Mouse (Mus musculus) midbrain, embryonic 15.5 days (tissue): ENCODE data around the gene Tardbp. TPM values are rescaled to one million over a fixed set of nuclear protein-coding genes. Genes with fewer than 3 reads are reported as not detected.

Source experiments
- ATAC-seq: fragments of 200-750 bp; cut with Nextera tagmentation; replicated peaks from 2 replicates; pipeline ENCODE4 v1.8.0; 2017; ENCODE audit warnings: moderate TSS enrichment
- H3K27ac ChIP-seq: fragments of 300-500 bp; sonication (generic); 2 replicates; pipeline ENCODE4 v1.5.1; 2015; ENCODE audit warnings: mild to moderate bottlenecking, inconsistent platforms
- H3K27me3 ChIP-seq: fragments of 300-500 bp; sonication (generic); replicated peaks from 2 replicates; pipeline ENCODE4 v1.6.1; 2015; ENCODE audit warnings: inconsistent platforms
- H3K36me3 ChIP-seq: fragments of 300-500 bp; sonication (generic); replicated peaks from 2 replicates; pipeline ENCODE4 v1.6.1; 2015; ENCODE audit warnings: inconsistent platforms
- H3K4me1 ChIP-seq: fragments of 300-500 bp; sonication (generic); 2 replicates; pipeline ENCODE4 v1.6.1; 2015; ENCODE audit warnings: inconsistent platforms
- H3K4me2 ChIP-seq: fragments of 300-500 bp; sonication (generic); 2 replicates; pipeline ENCODE4 v1.6.1; 2015; ENCODE audit warnings: inconsistent platforms, mild to moderate bottlenecking, moderate library complexity
- H3K4me3 ChIP-seq: fragments of 300-500 bp; sonication (generic); 2 replicates; pipeline ENCODE4 v1.5.1; 2015; ENCODE audit warnings: mild to moderate bottlenecking, inconsistent platforms
- H3K9ac ChIP-seq: fragments of 300-500 bp; sonication (generic); 2 replicates; pipeline ENCODE4 v1.6.1; 2015; ENCODE audit warnings: mild to moderate bottlenecking, inconsistent platforms
- H3K9me3 ChIP-seq: fragments of 300-500 bp; sonication (generic); 2 replicates; pipeline ENCODE4 v1.6.1; 2016; ENCODE audit warnings: inconsistent platforms
- WGBS: fragments of 180-500 bp; shearing (Covaris S2); methylation state at CpG from one replicate; pipeline ENCODE4 v1.1.7; 2015; ENCODE audit warnings: mixed read lengths; 5-methylcytosine and 5-hydroxymethylcytosine counted together
- polyA plus RNA-seq: library from polyadenylated mRNA; unstranded; fragments of >200 nt; fragmentation: Nextera tagmentation; extraction: Ambion mirVana; gene quantifications from 2 replicates; pipeline ENCODE4 v1.2.1, GENCODE M21; 2015

The Tardbp gene
- polyA plus RNA-seq, 1 experiment from 2014 or later: 185 TPM

GRCm38 (mm10) chr4:148591637-148592380 is 35.0 kb downstream of the Tardbp start:
- 0% methylated on average over 51 of the region's 53 CpGs for WGBS
- ATAC-seq: peak; percentile 72

GRCm38 (mm10) chr4:148591171-148591630 is 35.6 kb downstream of the Tardbp start, which contains the start of gene Srm:
Gene Srm, plus strand, starts transcription at chr4:148591503.
- peak within 1 kb of the TSS; percentile 81 for H3K27ac ChIP-seq
- peak within 1 kb of the TSS; percentile 90 for H3K4me2 ChIP-seq
- peak; percentile 99 for ATAC-seq
- peak within 1 kb of the TSS; percentile 64 for H3K9ac ChIP-seq
- H3K9me3 ChIP-seq: no peaks in the 10 kb centered on the region
- H3K4me3 ChIP-seq: peak within 1 kb of the TSS; percentile 82
- no peaks in the 10 kb centered on the region for H3K27me3 ChIP-seq
- H3K36me3 ChIP-seq: peaks cover 22% of the 10 kb centered on the region
- peaks cover 18% of the 10 kb centered on the region for H3K4me1 ChIP-seq
- under 1% methylated on average over 44 of the region's 50 CpGs for WGBS

More at GRCm38 (mm10) chr4:148591637-148592380, 35.0 kb downstream of the Tardbp start:
- Histone ChIP-seq H3K9ac (peak overlapping the region; percentile 64), H3K36me3 (peaks cover 22% of the 10 kb centered on the region), H3K4me2 (peak overlapping the region; percentile 90), H3K4me1 (peaks cover 18% of the 10 kb centered on the region), H3K9me3 (no peaks in the 10 kb centered on the region), H3K27ac (peak overlapping the region; percentile 62), H3K27me3 (no peaks in the 10 kb centered on the region), H3K4me3 (peak overlapping the region; percentile 82)

DNA sequence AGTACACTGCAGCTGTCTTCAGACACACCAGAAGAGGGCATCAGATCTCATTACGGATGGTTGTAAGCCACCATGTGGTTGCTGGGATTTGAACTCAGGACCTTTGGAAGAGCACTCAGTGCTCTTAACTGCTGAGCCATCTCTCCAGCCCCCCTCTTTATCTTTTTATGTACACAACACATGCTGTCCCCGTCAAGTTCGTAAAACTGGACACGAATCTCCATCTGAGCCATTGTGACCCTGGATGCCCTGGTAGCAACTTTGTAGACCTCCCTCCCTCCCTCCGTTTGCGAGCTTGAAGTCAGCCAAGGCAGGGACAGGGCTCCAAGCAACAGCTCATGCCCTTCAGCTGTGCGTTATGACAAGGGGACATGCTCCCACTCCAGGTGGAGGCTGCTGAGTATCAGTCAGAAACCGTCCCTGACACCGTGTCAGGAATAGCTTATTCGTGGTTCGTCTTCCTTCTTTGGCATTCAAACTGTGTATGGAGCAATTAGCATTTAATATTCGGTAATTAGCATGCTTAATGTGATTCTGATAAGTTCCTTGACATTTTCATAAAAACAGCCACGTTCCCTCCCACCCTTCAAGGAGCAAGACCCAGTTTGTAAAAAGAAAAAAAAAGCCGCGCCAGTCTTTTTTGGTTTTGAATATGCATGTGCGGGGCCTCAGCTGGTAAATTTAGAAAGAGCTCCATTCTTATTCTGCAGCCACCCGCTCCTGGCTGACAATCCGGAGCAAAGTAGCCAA is 36.2 kb downstream of the Tardbp start:
- no peaks in the 10 kb centered on the region for H3K9me3 ChIP-seq
- no peaks in the 10 kb centered on the region for H3K27me3 ChIP-seq
- peak overlapping the region; percentile 82 for H3K4me3 ChIP-seq
- peak; percentile 37; the same call in 1 of the 2 replicates for ATAC-seq
- H3K9ac ChIP-seq: peak overlapping the region; percentile 47
- peak overlapping the region; percentile 90 for H3K4me2 ChIP-seq
- WGBS: 5% methylated on average over 18 of the region's 18 CpGs
- peak overlapping the region; percentile 81 for H3K27ac ChIP-seq
- H3K4me1 ChIP-seq: peaks cover 18% of the 10 kb centered on the region
- H3K36me3 ChIP-seq: peaks cover 18% of the 10 kb centered on the region

DNA sequence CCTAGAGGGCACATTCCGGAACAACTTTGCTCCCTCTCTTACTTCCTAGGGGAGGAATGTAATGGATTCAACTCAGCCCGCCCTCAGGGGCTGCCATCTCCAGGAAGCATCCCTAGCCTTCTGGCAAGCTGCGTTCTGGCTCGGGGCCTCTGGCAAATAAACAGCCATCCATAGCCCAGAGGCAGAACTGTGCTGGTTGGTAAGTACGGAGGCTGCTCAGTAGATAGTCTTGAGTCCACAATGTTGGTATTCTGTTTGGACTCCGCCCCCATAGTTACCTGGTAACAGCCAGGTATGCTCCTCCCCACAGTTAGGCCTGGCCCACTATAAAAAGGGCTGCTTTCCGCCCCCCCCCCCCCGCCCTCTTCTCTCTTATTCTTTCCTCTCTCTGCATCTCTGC is 37.3 kb downstream of the Tardbp start:
- Histone ChIP-seq H3K27ac (no peak overlapping the region), H3K9me3 (no peaks in the 10 kb centered on the region), H3K9ac (no peak overlapping the region), H3K4me1 (peaks cover 18% of the 10 kb centered on the region), H3K4me3 (no peak overlapping the region), H3K36me3 (peaks cover 8% of the 10 kb centered on the region), H3K4me2 (no peak overlapping the region), H3K27me3 (no peaks in the 10 kb centered on the region)
- ATAC-seq: no peak
- 70% methylated on average over 7 of the region's 8 CpGs for WGBS

DNA sequence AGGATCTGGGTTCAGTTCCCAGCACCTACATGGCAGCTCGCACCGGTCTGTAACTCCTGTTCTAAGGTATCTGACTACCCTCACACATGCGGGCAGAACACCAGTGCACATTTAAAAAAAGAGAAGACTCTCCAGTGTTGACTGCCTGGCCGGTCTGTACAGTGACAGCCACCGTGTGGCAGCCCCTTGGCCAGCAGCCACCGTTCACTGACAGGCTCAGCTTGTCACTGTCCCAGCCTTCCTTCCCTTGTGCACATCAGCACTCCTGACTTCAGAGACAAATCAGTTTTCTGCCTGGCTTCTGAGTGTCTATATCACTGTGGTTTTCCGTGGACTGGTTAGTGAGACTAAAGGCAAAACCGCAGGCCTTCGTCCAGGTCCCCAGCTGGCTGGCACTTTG is 38.0 kb downstream of the Tardbp start:
- WGBS: 80% methylated on average over 9 of the region's 9 CpGs
- no peak for ATAC-seq

GRCm38 (mm10) chr4:148586648-148587047 is 40.2 kb downstream of the Tardbp start:
- H3K4me2 ChIP-seq: no peak overlapping the region
- no peak overlapping the region for H3K27ac ChIP-seq
- WGBS: 84% methylated on average over 9 of the region's 9 CpGs
- peaks cover 4% of the 10 kb centered on the region; the same call in 1 of the 2 replicates for H3K4me1 ChIP-seq
- H3K36me3 ChIP-seq: peaks cover 16% of the 10 kb centered on the region; the same call in 1 of the 2 replicates
- no peak overlapping the region for H3K4me3 ChIP-seq
- no peak for ATAC-seq
- no peaks in the 10 kb centered on the region for H3K27me3 ChIP-seq
- H3K9me3 ChIP-seq: no peaks in the 10 kb centered on the region
- H3K9ac ChIP-seq: no peak overlapping the region

More for the DNA sequence above, 38.0 kb downstream of the Tardbp start:
- H3K27ac ChIP-seq: no peak overlapping the region
- no peaks in the 10 kb centered on the region for H3K27me3 ChIP-seq
- H3K9ac ChIP-seq: no peak overlapping the region
- H3K36me3 ChIP-seq: no peaks in the 10 kb centered on the region; the same call in 1 of the 2 replicates
- no peak overlapping the region for H3K4me3 ChIP-seq
- H3K4me1 ChIP-seq: peaks cover 18% of the 10 kb centered on the region
- H3K9me3 ChIP-seq: no peaks in the 10 kb centered on the region
- H3K4me2 ChIP-seq: no peak overlapping the region

- H3K9ac ChIP-seq: no peak overlapping the region
- no peak for ATAC-seq
- no peaks in the 10 kb centered on the region for H3K27me3 ChIP-seq
- no peak overlapping the region for H3K4me3 ChIP-seq
- H3K4me2 ChIP-seq: no peak overlapping the region
- no peaks in the 10 kb centered on the region for H3K9me3 ChIP-seq
- peaks cover 33% of the 10 kb centered on the region for H3K36me3 ChIP-seq
- H3K4me1 ChIP-seq: no peaks in the 10 kb centered on the region
- no peak overlapping the region for H3K27ac ChIP-seq
- WGBS: 72% methylated on average over 4 of the region's 4 CpGs
These were observed 43.6 kb downstream of the Tardbp start for GRCm38 (mm10) chr4:148583257-148583656.

DNA sequence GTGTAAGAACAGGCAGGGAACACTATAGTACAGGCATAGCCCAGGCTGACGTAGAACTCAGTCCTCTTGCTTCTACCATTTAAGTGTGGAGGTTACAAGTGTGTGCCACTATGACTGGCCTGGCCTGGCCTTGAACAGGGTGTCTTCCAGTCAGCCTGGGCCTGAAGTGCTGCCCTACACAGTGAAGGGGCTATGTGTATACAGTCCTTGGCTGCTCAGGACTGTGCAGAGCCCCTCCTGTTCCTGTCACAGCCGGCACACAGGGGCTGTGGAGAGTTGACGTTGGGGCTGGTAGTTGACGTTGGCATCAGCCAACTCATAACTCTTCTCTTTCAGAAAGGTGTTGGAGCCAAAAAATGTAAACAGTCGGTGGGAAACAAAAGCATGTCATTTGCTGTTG is 45.4 kb downstream of the Tardbp start:
- Histone ChIP-seq H3K4me1 (no peaks in the 10 kb centered on the region), H3K4me2 (no peak overlapping the region), H3K4me3 (no peak overlapping the region), H3K9me3 (no peaks in the 10 kb centered on the region), H3K27me3 (no peaks in the 10 kb centered on the region), H3K36me3 (peaks cover 48% of the 10 kb centered on the region), H3K9ac (no peak overlapping the region), H3K27ac (no peak overlapping the region)
- WGBS: 91% methylated on average over 5 of the region's 5 CpGs
- ATAC-seq: no peak

DNA sequence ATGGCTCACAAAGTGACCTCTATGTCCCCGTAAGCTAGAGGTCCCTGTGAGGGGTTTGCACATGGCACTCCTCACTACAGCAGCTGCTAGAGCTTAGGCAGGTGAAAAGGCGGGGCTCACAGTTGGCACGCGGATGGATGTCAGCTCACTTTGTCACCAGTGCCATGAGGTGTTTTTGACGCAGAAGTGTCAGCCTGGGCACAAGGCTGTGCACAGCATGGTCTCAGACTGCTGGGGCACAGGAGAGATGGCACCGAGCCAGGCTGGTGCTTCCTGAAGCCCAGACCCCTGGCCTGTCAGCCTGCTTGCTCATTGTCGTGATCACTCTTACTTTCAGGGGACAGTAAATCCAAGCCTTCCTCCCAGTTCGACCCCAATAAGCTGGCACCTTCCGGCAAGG is 46.1 kb downstream of the Tardbp start:
- H3K36me3 ChIP-seq: peaks cover 55% of the 10 kb centered on the region
- H3K27me3 ChIP-seq: no peaks in the 10 kb centered on the region
- no peak overlapping the region for H3K27ac ChIP-seq
- ATAC-seq: no peak
- H3K4me1 ChIP-seq: no peaks in the 10 kb centered on the region
- H3K9ac ChIP-seq: no peak overlapping the region
- H3K4me3 ChIP-seq: no peak overlapping the region
- no peak overlapping the region for H3K4me2 ChIP-seq
- 95% methylated on average over 9 of the region's 9 CpGs for WGBS
- H3K9me3 ChIP-seq: no peaks in the 10 kb centered on the region

- Histone ChIP-seq H3K4me3 (no peak overlapping the region), H3K27me3 (no peaks in the 10 kb centered on the region), H3K27ac (no peak overlapping the region), H3K36me3 (peaks cover 92% of the 10 kb centered on the region), H3K9ac (no peak overlapping the region), H3K4me1 (no peaks in the 10 kb centered on the region), H3K9me3 (no peaks in the 10 kb centered on the region), H3K4me2 (no peak overlapping the region)
- WGBS: 95% methylated on average over 7 of the region's 7 CpGs
- ATAC-seq: no peak
These were observed 53.6 kb downstream of the Tardbp start for GRCm38 (mm10) chr4:148573222-148573621.

- 98% methylated on average over 9 of the region's 9 CpGs for WGBS
- Histone ChIP-seq H3K4me3 (no peak overlapping the region), H3K36me3 (peaks cover 94% of the 10 kb centered on the region), H3K9me3 (no peaks in the 10 kb centered on the region), H3K27me3 (no peaks in the 10 kb centered on the region), H3K9ac (no peak overlapping the region), H3K4me1 (no peaks in the 10 kb centered on the region), H3K4me2 (no peak overlapping the region), H3K27ac (no peak overlapping the region)
- no peak for ATAC-seq
These were observed 56.0 kb downstream of the Tardbp start for GRCm38 (mm10) chr4:148570693-148571295.

DNA sequence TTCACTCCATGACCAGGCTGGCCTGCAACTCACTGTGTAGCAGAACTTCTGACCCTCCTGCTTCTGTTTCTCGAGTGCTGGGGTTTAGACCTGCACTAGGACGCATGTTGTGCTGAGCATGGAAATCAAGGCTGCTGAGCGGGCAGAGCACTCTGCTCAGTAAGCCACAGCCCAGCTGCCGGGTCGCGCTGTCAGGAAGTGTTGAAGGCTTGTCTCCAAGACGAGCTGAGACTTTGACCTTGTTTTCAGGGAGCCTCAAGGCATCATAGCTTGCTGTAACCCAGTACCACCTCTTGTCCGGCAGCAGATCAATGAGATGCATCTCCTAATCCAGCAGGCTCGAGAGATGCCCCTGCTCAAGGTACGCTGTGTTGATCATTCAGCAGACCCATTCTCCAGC is 56.7 kb downstream of the Tardbp start:
- H3K27me3 ChIP-seq: no peaks in the 10 kb centered on the region
- H3K9me3 ChIP-seq: no peaks in the 10 kb centered on the region
- H3K27ac ChIP-seq: no peak overlapping the region
- no peak overlapping the region for H3K4me3 ChIP-seq
- ATAC-seq: no peak
- no peak overlapping the region for H3K9ac ChIP-seq
- 87% methylated on average over 10 of the region's 10 CpGs for WGBS
- no peak overlapping the region for H3K4me2 ChIP-seq
- peaks cover 94% of the 10 kb centered on the region for H3K36me3 ChIP-seq
- H3K4me1 ChIP-seq: no peaks in the 10 kb centered on the region
